Mouse (Mus musculus) bone marrow, adult 2 months (tissue): ENCODE measurements around the gene Rps21.

Source experiments
- CTCF ChIP-seq: fragments of 200-500 bp; IDR thresholded peaks from 2 replicates; pipeline ENCODE4 v1.5.1; 2011; ENCODE audit warnings: low read length, control low read depth; ENCODE audit not compliant: control insufficient read depth, insufficient read depth
- POLR2A ChIP-seq: fragments of 200-500 bp; IDR thresholded peaks from 2 replicates; pipeline ENCODE4 v1.6.1; 2011; ENCODE audit warnings: low read depth, mild to moderate bottlenecking, control low read depth, low read length, borderline replicate concordance; ENCODE audit not compliant: control insufficient read depth

- TF ChIP-seq CTCF (no peak), POLR2A (no peak)
These were observed 5.3 kb upstream of the Rps21 start for GRCm38 (mm10) chr2:180251838-180252237.
